Mouse (Mus musculus): ENCODE measurements around the gene Pcdh15. TPM values are rescaled to one million over a fixed set of nuclear protein-coding genes. Genes with fewer than 3 reads are reported as not detected.

Pcdh15 gene
- polyA plus RNA-seq, 1 experiment: 6.0 TPM

DNA sequence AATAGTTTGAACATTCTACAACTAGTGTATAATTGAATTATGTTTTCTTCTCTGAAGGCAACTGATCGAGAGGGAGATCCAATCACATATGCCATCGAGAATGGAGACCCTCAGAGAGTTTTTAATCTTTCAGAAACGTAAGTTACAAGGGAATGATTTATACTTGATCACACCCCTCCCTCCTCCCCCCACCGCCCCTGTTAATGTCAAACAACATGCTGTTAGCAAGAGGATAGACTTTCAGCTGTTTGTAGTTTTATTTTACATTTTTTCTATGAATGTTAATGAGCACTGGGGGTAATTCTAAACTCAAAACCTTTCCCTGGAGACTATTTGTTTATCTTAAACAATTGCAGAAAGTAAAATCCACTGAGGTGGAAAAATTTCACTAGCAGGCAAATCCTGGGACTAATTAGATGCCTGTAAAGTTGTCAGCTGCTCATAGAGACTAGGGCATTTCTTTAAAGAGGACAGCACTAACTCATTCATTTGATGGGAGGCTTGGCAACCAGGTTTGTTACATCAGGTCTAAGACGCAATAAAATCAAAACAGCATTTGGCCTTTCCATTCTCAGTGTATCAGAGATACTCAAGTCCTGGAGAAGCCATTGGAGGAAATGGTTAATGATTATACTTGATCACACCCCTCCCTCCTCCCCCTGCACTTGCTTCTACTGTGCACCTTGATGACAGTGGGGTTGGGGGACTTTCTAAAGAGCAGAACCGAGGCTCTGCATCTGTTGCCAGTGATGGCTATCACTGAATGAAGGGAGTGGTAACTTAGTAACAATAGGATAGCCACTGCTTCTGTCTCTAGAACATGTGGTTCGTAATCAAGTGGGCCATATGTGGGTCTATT lies 1280.4 kb downstream of the Pcdh15 start:
- no peaks in the 10 kb centered on the region for H3K27me3 ChIP-seq (ENCODE audit: control insufficient read depth, insufficient read depth, low read length)
- no peak overlapping the region for H3K4me3 ChIP-seq (replicated peaks; ENCODE audit: insufficient read depth, low read depth, low read length)
- TF ChIP-seq POLR2A (IDR thresholded peaks at IDR 0.05; ENCODE audit: borderline replicate concordance, insufficient read depth, low read length) (no peak), CTCF (IDR thresholded peaks at IDR 0.05; ENCODE audit: borderline replicate concordance, insufficient read depth, low read depth, low read length) (no peak)
- H3K27ac ChIP-seq (ENCODE audit: insufficient read depth, low read length): no peak overlapping the region
- no peaks in the 10 kb centered on the region for H3K4me1 ChIP-seq (ENCODE audit: control insufficient read depth, insufficient read depth, low read length)
- 56% methylated on average over 7 of the region's 7 CpGs for WGBS
- DNase-seq: no peak

DNA sequence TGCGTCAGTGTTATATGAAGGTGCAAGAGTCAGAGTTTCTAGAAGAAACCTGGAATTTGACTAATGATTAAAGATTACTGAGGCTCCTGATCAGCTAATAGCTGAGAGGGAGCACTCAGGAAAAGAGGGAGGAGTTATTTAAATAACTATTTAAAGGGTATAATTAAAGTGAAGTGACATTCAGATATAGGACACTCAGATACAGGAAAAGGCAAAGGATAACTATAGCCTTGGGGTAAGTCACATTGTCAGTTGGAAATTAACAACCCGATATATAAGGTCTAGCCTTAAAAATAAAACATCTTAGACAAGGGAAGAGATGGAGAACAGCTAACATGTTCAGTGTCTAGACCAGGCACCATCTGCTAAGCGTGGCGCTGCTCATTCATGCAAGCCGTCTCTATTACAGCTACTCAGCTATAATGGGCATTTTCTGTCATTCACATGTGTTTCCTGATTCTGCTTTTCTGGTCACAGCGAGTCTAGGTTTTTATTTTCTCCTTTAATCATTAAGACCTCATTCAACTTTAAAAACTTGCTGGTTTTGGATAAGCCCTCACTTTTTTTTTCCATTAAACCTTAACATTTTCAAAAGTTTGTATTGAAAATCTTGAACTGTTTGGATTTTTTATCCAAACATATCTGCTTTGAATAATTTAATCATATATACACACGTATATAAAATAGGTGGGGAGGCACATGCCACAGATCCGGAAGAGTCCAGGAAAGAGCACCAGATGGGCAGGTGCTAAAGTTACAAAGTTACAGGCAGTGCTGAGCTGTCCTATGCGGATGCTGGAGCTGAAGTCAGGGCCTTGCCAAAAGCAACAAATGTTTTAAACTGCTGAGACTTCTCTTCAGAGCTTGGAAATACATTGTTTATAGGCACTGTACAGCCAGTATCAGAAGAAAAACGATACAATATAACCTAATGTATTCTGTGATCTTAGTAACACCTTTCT lies 1288.7 kb downstream of the Pcdh15 start:
- TF ChIP-seq POLR2A (IDR thresholded peaks at IDR 0.05; ENCODE audit: borderline replicate concordance, insufficient read depth, low read length): no peak
- TF ChIP-seq CTCF (IDR thresholded peaks at IDR 0.05; ENCODE audit: borderline replicate concordance, insufficient read depth, low read depth, low read length): no peak
- Histone ChIP-seq H3K27ac (ENCODE audit: insufficient read depth, low read length) (no peak overlapping the region), H3K27me3 (ENCODE audit: control insufficient read depth, insufficient read depth, low read length) (no peaks in the 10 kb centered on the region), H3K4me3 (replicated peaks; ENCODE audit: insufficient read depth, low read depth, low read length) (no peak overlapping the region), H3K4me1 (ENCODE audit: control insufficient read depth, insufficient read depth, low read length) (no peaks in the 10 kb centered on the region)
- 25% methylated on average over 10 of the region's 10 CpGs for WGBS
- DNase-seq: no peak

DNA sequence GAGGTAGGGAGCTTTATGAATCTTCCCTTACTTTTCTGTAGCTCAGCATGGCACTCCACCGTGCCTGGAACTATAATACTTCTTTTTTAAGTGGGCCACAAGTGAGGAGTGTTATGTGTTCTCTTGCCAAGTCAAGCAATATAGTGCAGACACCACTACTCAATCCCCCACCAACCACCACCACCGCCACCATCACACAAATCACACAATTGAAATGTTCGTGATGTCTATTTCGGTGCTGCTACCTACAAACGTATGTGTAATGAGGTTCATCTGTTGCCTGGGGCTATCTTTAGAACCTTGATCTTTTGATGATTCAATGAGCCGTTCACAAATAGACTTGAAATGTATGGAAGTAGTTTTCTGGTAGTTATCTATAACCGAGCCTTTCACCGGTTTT lies 1304.0 kb downstream of the Pcdh15 start:
- H3K4me3 ChIP-seq (replicated peaks; ENCODE audit: insufficient read depth, low read depth, low read length): no peak overlapping the region
- no peak for DNase-seq
- no peaks in the 10 kb centered on the region for H3K27me3 ChIP-seq (ENCODE audit: control insufficient read depth, insufficient read depth, low read length)
- WGBS: 88% methylated on average over 8 of the region's 8 CpGs
- no peak overlapping the region for H3K27ac ChIP-seq (ENCODE audit: insufficient read depth, low read length)
- H3K4me1 ChIP-seq (ENCODE audit: control insufficient read depth, insufficient read depth, low read length): no peaks in the 10 kb centered on the region
- no peak for TF ChIP-seq CTCF (IDR thresholded peaks at IDR 0.05; ENCODE audit: borderline replicate concordance, insufficient read depth, low read depth, low read length)
- TF ChIP-seq POLR2A (IDR thresholded peaks at IDR 0.05; ENCODE audit: borderline replicate concordance, insufficient read depth, low read length): no peak

DNA sequence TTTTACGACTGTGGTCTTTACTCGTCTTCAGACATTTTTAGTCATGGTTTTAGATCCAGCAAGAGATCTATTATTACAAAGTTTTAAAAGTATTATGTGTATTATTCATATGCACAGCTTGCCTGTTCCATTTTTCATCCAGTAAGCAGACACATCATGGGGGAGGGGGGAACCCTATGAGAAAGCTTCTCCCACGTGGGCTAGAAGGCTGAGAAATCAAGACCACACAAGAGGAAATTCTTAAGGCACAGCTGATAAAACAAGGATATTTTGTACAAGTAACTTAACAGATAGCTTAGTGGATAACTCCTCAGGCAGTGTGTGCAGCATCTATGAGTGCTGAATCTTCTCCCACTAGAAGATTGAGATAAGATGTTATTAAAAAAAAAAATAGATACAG lies 1314.9 kb downstream of the Pcdh15 start:
- 40% methylated on average over 3 of the region's 3 CpGs for WGBS
- no peaks in the 10 kb centered on the region for H3K4me1 ChIP-seq (ENCODE audit: control insufficient read depth, insufficient read depth, low read length)
- no peak overlapping the region for H3K4me3 ChIP-seq (replicated peaks; ENCODE audit: insufficient read depth, low read depth, low read length)
- no peak for DNase-seq
- H3K27me3 ChIP-seq (ENCODE audit: control insufficient read depth, insufficient read depth, low read length): no peaks in the 10 kb centered on the region
- H3K27ac ChIP-seq (ENCODE audit: insufficient read depth, low read length): no peak overlapping the region
- no peak for TF ChIP-seq CTCF (IDR thresholded peaks at IDR 0.05; ENCODE audit: borderline replicate concordance, insufficient read depth, low read depth, low read length)
- no peak for TF ChIP-seq POLR2A (IDR thresholded peaks at IDR 0.05; ENCODE audit: borderline replicate concordance, insufficient read depth, low read length)

DNA sequence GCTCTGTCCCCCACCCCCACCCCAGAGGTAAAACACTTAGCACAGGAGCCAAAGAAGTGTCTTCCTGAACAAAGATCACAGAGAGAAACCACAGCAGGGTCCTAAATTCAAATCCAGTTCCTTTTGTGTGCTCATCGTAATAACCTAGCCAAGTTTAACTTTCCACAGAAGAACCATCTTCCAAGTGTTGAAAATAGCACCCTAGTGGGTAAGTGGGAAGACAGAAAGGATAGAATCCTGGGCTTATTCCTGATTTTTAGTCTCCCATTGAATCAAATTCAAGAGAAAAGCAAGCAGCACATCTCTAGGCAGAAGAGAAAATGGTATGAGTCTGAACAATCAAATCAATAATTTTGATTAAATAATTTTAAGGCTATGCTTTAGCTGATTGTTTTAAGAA lies 1315.8 kb downstream of the Pcdh15 start:
- DNase-seq: no peak
- no peak overlapping the region for H3K27ac ChIP-seq (ENCODE audit: insufficient read depth, low read length)
- TF ChIP-seq POLR2A (IDR thresholded peaks at IDR 0.05; ENCODE audit: borderline replicate concordance, insufficient read depth, low read length) (no peak), CTCF (IDR thresholded peaks at IDR 0.05; ENCODE audit: borderline replicate concordance, insufficient read depth, low read depth, low read length) (no peak)
- no peak overlapping the region for H3K4me3 ChIP-seq (replicated peaks; ENCODE audit: insufficient read depth, low read depth, low read length)
- 23% methylated on average over 1 of the region's 1 CpGs for WGBS
- H3K4me1 ChIP-seq (ENCODE audit: control insufficient read depth, insufficient read depth, low read length): no peaks in the 10 kb centered on the region
- H3K27me3 ChIP-seq (ENCODE audit: control insufficient read depth, insufficient read depth, low read length): no peaks in the 10 kb centered on the region

DNA sequence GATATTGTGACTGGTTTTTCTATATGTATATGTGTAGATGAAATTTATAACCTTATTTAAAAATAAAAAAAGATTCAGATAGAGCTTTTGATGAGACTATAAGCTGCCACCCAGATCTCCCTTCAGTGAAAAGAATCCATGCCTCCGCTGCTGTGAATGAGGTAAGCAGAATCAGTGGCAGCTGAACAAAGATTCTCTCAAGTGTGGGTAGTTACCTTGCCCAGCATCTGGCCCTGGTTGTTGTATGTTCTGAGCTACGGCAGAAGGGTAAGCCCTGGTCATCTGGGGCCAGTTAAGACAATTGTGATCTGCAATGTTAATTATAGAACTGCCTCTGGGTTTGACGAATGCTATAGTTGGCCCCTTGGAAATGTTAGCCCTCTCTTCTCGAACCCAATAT lies 1316.2 kb downstream of the Pcdh15 start:
- WGBS: 68% methylated on average over 4 of the region's 4 CpGs
- DNase-seq: no peak
- H3K27me3 ChIP-seq (ENCODE audit: control insufficient read depth, insufficient read depth, low read length): no peaks in the 10 kb centered on the region
- TF ChIP-seq CTCF (IDR thresholded peaks at IDR 0.05; ENCODE audit: borderline replicate concordance, insufficient read depth, low read depth, low read length): no peak
- TF ChIP-seq POLR2A (IDR thresholded peaks at IDR 0.05; ENCODE audit: borderline replicate concordance, insufficient read depth, low read length): no peak
- H3K4me1 ChIP-seq (ENCODE audit: control insufficient read depth, insufficient read depth, low read length): no peaks in the 10 kb centered on the region
- no peak overlapping the region for H3K4me3 ChIP-seq (replicated peaks; ENCODE audit: insufficient read depth, low read depth, low read length)
- H3K27ac ChIP-seq (ENCODE audit: insufficient read depth, low read length): no peak overlapping the region

DNA sequence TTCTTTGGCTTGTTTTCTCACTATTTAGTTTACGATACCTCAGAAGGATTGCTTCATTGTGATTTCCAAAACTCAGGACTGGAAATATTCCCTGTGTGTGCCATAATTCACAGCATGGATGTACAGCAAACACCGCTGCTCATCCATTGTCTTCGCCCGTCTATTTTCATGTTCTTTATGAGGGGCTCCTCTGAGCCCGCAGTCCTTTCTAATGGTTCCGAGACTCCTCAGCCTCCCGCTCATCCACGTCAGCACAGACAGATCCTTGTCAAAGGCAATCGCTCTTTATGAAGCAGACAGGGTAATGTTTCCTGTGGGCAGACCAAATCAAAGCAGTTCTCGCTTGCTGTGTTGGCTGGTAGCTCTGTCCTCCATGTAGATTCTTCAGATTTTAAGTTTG lies 1316.8 kb downstream of the Pcdh15 start:
- Histone ChIP-seq H3K4me1 (ENCODE audit: control insufficient read depth, insufficient read depth, low read length) (no peaks in the 10 kb centered on the region), H3K27me3 (ENCODE audit: control insufficient read depth, insufficient read depth, low read length) (no peaks in the 10 kb centered on the region), H3K4me3 (replicated peaks; ENCODE audit: insufficient read depth, low read depth, low read length) (no peak overlapping the region), H3K27ac (ENCODE audit: insufficient read depth, low read length) (no peak overlapping the region)
- WGBS: 57% methylated on average over 10 of the region's 10 CpGs
- TF ChIP-seq CTCF (IDR thresholded peaks at IDR 0.05; ENCODE audit: borderline replicate concordance, insufficient read depth, low read depth, low read length) (no peak), POLR2A (IDR thresholded peaks at IDR 0.05; ENCODE audit: borderline replicate concordance, insufficient read depth, low read length) (no peak)
- DNase-seq: no peak

All from cerebellum, adult 2 months (tissue).